Mouse (Mus musculus) B cell, adult 62 days (primary cell): ENCODE measurements around the gene Cabp7. TPM values are rescaled to one million over a fixed set of nuclear protein-coding genes. Genes with fewer than 3 reads are reported as not detected.

ENCODE experiments used
- total RNA-seq: library from RNA; stranded (reverse); gene quantifications from 4 replicates; pipeline ENCODE4 v1.2.4, GENCODE M21; 2023

The Cabp7 gene
- total RNA-seq, result 0.34 TPM in 1 of 4 replicates, not detected in the others

DNA sequence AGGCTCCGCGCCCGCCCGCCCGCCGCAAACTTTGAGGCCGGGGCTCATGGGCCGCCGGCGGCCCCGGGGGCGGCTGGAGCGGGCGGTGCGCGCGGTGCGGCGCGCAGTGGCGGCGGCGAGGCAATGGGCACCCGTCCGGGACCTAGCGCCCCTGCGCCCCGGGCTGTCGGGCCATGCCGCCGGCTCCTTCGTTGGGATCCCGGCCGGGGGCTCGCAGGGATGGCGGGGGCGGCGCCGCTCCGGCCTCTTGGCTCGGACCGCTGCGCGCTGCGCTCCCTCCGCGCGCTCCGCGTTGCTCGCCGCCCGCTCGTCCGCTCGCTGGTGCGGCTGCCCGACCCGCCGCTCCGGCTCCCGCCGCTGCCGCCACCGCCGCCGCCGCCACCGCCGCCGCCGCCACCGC, at the start of gene Cabp7:
Gene Cabp7 (minus strand): TSS at position 46 of the 400 bp plus-strand sequence.

DNA sequence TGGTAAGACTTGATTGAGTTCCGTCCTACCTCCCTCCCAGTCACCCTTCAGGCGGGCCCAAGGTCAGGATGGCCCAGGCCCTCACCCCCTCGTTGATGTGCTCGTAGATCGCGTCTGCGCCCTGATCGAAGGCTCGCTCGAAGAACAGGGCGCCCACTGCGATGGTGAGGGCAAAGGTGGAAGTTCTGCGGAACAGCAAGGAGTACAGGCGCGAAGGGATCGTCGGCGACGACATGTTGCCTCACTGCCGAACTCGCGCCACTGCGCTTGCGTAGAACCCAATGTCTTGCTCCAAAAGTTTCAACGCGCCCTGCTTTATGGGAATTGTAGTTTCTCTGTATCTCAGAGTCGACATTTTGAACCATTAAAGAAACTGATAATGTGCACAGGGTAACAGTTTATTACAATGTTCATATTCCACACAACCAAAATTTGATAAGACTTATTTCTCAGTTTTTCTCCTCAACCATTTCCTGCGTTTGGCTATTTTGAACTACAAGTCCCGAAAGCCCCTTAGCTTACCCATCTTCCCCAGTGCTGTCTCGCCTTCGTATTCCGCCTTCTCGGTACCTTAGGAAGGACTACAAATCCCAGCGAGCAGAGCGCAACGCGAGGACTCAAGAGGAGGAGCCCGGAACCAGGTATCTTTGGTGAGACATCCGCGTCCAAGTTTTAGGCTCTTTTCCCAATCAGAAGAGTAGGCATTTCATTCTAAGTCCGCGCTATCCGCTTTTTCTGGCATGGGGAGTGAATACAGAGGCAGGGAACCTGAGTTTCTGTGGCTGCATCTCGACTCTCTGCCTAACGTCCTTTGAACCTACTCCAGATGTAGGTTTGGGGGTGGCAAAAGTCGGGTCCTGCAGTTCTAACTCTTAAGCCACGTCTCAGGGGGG, 42.3 kb downstream of the Cabp7 start, which contains the start of the genes Uqcr10 and Zmat5:
Gene Uqcr10 (minus strand): TSS at position 271 of the 893 bp plus-strand sequence.
Gene Zmat5 (plus strand): TSS at position 607 of the 893 bp plus-strand sequence.

Other genes starting within 250 kb of the Cabp7 start
- 112 to 122 TPM (median 117 TPM) in 4 replicates for gene Mtmr3, start 151.9 kb downstream of the Cabp7 start, total RNA-seq
- not detected in 4 replicates for gene Gm11032, start 126.7 kb downstream of the Cabp7 start, total RNA-seq
- 20.4 to 22.6 TPM (median 20.6 TPM) in 4 replicates for gene Ascc2, start 109.0 kb downstream of the Cabp7 start, total RNA-seq
- 103 to 124 TPM (median 115 TPM) in 4 replicates for gene Uqcr10, start 42.4 kb downstream of the Cabp7 start, total RNA-seq
- 21.7 to 34.1 TPM (median 29.0 TPM) in 4 replicates for gene Zmat5, start 42.1 kb downstream of the Cabp7 start, total RNA-seq
- gene Nf2, start 102.8 kb upstream of the Cabp7 start, total RNA-seq, result 41.2 to 48.0 TPM (median 47.5 TPM) in 4 replicates
- gene Nipsnap1, start 127.2 kb upstream of the Cabp7 start, total RNA-seq, result 19.4 to 24.0 TPM (median 19.8 TPM) in 4 replicates
- 43.2 to 44.2 TPM (median 43.6 TPM) in 4 replicates for gene Thoc5, start 148.5 kb upstream of the Cabp7 start, total RNA-seq
- gene Nefh, start 201.3 kb upstream of the Cabp7 start, total RNA-seq, result 0.29 to 0.44 TPM (median 0.42 TPM) in 3 of 4 replicates, not detected in the other
- 95.3 to 116 TPM (median 110 TPM) in 4 replicates for gene Ap1b1, start 240.0 kb upstream of the Cabp7 start, total RNA-seq